Mouse (Mus musculus): ENCODE measurements around the gene Ece2. TPM values are rescaled to one million over a fixed set of nuclear protein-coding genes. Genes with fewer than 3 reads are reported as not detected.
A peak's percentile ranks its signal among the peaks of the same experiment; 100 is the strongest.

Gene Ece2
- polyA plus RNA-seq, 1 experiment from 2014 or later, result 2.9 TPM

DNA sequence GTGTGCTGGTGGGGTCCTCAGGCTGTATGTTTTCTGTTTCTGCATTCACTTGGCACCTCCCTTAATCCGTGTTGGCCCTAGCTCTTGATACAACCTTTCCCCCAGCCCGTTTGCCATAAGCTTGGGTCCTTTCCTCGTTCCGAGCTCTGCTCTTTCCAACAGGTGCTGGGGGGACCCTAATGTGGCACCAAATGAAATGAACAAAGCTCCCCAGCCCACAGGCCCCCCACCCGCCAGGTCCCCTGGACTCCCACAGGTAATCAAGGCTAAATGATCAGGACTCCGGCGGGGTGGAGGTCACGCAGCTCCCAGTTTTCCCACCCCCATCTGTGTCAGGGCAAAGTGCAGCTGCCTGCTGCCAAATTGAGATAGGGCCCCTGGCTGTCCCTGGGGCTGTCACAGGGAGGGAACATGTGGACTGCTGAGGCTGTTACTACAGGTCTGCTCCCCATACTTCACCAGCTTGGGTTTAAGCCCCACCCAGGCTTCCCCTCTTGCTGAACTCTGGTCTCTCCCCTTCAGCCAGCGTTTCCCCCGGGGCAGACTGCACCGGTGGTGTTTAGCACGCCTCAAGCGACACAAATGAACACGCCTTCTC, 44.2 kb downstream of the Ece2 start:
- Histone ChIP-seq H3K9ac (peak overlapping the region; percentile 94), H3K4me2 (peak overlapping the region; percentile 99), H3K27me3 (ENCODE audit: insufficient read depth, low read length) (no peaks in the 10 kb centered on the region), H3K36me3 (ENCODE audit: insufficient read depth) (peaks cover 43% of the 10 kb centered on the region), H3K9me3 (ENCODE audit: low read depth, low read length) (no peaks in the 10 kb centered on the region), H3K27ac (ENCODE audit: low read depth) (peak overlapping the region; percentile 94), H3K4me3 (ENCODE audit: low read depth, low read length) (peak overlapping the region; percentile 93), H3K4me1 (ENCODE audit: insufficient read depth) (peaks cover 3% of the 10 kb centered on the region; the same call in 1 of the 2 replicates)
- no peak for ATAC-seq (ENCODE audit: insufficient read depth)
- peak; percentile 14 for DNase-seq
- no peak for TF ChIP-seq CTCF (IDR thresholded peaks at IDR 0.05; ENCODE audit: low read depth)
- 5% methylated on average over 14 of the region's 14 CpGs for WGBS

DNA sequence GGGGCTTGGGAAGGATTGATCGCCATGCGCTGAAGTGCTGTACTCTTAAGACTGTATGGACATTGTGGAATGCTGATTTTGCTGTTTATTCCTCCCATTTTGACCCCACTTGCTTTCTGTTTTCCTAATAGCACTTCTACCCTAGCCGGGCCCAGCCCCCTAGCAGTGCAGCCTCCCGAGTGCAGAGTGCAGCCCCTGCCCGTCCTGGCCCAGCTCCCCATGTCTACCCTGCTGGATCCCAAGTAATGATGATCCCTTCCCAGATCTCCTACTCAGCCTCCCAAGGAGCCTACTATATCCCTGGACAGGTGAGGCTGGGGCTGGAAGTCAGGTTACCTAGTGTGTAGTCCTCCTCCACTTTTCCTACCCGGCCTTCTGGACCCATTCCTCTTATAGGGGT, 45.6 kb downstream of the Ece2 start:
- ATAC-seq (ENCODE audit: insufficient read depth) (no peak), DNase-seq (no peak)
- no peak for TF ChIP-seq CTCF (IDR thresholded peaks at IDR 0.05; ENCODE audit: low read depth)
- Histone ChIP-seq H3K4me2 (peak overlapping the region; percentile 99), H3K27me3 (ENCODE audit: insufficient read depth, low read length) (no peaks in the 10 kb centered on the region), H3K4me1 (ENCODE audit: insufficient read depth) (peaks cover 3% of the 10 kb centered on the region; the same call in 1 of the 2 replicates), H3K4me3 (ENCODE audit: low read depth, low read length) (no peak overlapping the region), H3K9me3 (ENCODE audit: low read depth, low read length) (no peaks in the 10 kb centered on the region), H3K9ac (no peak overlapping the region), H3K36me3 (ENCODE audit: insufficient read depth) (peaks cover 57% of the 10 kb centered on the region), H3K27ac (ENCODE audit: low read depth) (no peak overlapping the region)
- 90% methylated on average over 6 of the region's 6 CpGs for WGBS

DNA sequence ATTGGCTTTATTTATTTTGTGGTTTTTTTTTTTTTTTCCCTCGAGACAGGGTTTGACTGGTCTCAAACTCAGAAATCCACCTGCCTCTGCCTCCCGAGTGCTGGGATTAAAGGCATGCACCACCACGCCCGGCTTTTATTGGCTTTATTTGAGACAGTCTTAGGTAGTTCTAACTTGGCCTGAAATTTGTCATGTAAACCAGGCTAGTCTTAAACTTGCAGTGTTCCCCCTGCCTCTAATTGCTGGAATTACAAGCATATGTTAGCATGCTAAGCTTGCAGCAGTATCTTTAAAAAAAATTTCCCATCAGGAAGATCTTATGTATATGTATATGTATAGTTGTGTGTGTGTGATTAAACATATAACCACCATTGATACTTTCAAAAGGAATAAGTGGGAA, 47.1 kb downstream of the Ece2 start:
- H3K27me3 ChIP-seq (ENCODE audit: insufficient read depth, low read length), result no peaks in the 10 kb centered on the region
- TF ChIP-seq CTCF (IDR thresholded peaks at IDR 0.05; ENCODE audit: low read depth), result no peak; the same call in 1 of the 2 replicates
- H3K9me3 ChIP-seq (ENCODE audit: low read depth, low read length), result no peaks in the 10 kb centered on the region
- DNase-seq (peak; percentile 45), ATAC-seq (ENCODE audit: insufficient read depth) (no peak)
- H3K36me3 ChIP-seq (ENCODE audit: insufficient read depth), result peaks cover 72% of the 10 kb centered on the region
- no peak overlapping the region for H3K27ac ChIP-seq (ENCODE audit: low read depth)
- H3K4me2 ChIP-seq, result no peak overlapping the region
- no peak overlapping the region for H3K9ac ChIP-seq
- WGBS, result 73% methylated on average over 4 of the region's 4 CpGs
- H3K4me3 ChIP-seq (ENCODE audit: low read depth, low read length), result no peak overlapping the region
- peaks cover 3% of the 10 kb centered on the region; the same call in 1 of the 2 replicates for H3K4me1 ChIP-seq (ENCODE audit: insufficient read depth)

DNA sequence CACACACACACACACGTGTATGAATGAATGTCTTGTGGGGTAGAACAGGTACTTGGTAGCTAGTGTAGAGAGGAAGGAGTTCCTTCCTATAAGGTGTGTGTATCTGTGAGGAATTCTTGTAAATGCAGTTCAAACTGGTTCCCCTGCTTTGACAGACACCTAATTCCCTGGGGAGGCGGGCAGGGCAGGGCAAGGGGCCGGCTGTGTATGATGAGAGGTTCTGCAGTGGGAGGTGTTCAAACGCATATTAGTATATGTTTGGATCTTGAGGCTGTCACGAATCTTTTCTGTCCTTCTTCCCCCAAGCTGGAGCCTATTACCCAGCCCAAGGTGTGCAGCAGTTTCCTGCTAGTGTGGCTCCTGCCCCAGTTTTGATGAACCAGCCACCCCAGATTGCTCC, 47.8 kb downstream of the Ece2 start:
- 76% methylated on average over 5 of the region's 5 CpGs for WGBS
- no peak for TF ChIP-seq CTCF (IDR thresholded peaks at IDR 0.05; ENCODE audit: low read depth)

DNA sequence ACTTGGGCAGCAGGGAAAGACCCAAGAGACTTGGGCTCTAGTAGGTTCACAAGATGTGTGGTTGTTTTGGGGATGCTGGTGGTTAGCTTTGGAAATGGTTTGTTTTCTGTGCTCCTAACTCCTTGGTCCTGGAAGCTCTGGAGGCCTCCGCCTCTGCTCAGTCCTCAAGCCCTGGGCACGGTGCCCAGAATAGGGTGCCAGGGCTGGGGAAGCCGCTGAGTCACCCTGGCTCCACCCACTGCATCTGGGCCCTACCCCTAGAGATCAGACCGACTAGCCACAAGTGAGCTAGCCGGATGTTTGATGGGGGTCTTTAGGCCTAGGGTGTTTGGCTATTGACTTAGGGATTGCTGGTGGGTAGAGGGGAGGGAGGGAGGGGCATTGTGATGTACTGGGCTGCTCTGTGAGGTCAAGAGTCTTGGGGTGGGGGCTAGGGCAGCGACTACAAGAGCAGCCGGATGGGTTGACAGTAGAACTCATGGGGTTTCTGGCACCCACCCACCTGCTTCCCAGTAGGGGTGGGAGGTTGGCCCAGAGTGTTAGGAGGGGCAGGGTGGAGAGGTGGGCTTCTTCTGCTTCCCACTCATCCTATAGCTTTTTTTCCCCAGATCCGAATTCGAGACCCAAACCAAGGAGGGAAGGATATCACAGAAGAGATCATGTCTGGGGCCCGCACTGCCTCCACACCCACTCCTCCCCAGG, 48.5 kb downstream of the Ece2 start:
- peak; percentile 70 for DNase-seq

More for the DNA sequence above, 47.8 kb downstream of the Ece2 start:
- Histone ChIP-seq H3K4me1 (ENCODE audit: insufficient read depth) (no peaks in the 10 kb centered on the region), H3K9ac (peak overlapping the region; percentile 29; the same call in 1 of the 2 replicates), H3K4me3 (ENCODE audit: low read depth, low read length) (no peak overlapping the region), H3K27me3 (ENCODE audit: insufficient read depth, low read length) (no peaks in the 10 kb centered on the region), H3K36me3 (ENCODE audit: insufficient read depth) (peaks cover 79% of the 10 kb centered on the region), H3K27ac (ENCODE audit: low read depth) (no peak overlapping the region), H3K9me3 (ENCODE audit: low read depth, low read length) (no peaks in the 10 kb centered on the region), H3K4me2 (no peak overlapping the region)
- DNase-seq (no peak), ATAC-seq (ENCODE audit: insufficient read depth) (no peak)

DNA sequence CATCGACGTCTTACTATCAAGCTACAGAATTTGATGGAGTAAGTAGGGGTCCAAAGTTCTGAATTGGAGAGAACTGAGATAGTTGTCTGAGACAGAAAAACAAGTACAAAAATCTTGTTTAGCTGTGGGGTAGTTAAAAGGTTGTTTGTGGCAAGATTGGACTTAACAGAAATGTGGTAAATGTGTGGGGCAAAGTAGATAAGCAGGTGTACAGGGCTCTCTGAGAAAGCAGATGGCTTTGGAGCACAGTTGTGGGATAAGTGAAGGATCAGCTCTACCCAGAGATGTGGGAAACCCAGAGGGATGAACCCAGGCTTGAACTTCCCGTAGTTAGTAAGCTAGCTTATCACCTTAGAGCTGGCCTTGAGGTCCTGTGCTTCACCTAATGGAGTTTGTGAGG, 61.1 kb downstream of the Ece2 start:
- H3K27me3 ChIP-seq (ENCODE audit: insufficient read depth, low read length), result no peaks in the 10 kb centered on the region
- ATAC-seq (ENCODE audit: insufficient read depth) (no peak), DNase-seq (no peak)
- H3K4me1 ChIP-seq (ENCODE audit: insufficient read depth), result 0 out of 2 replicates have a peak, but pooled peaks cover 2% of the 10 kb centered on the region
- H3K4me3 ChIP-seq (ENCODE audit: low read depth, low read length), result no peak overlapping the region
- no peak overlapping the region for H3K27ac ChIP-seq (ENCODE audit: low read depth)
- H3K36me3 ChIP-seq (ENCODE audit: insufficient read depth), result peaks cover 71% of the 10 kb centered on the region
- no peak overlapping the region for H3K9ac ChIP-seq
- 83% methylated on average over 3 of the region's 3 CpGs for WGBS
- H3K4me2 ChIP-seq, result no peak overlapping the region
- H3K9me3 ChIP-seq (ENCODE audit: low read depth, low read length), result no peaks in the 10 kb centered on the region
- TF ChIP-seq CTCF (IDR thresholded peaks at IDR 0.05; ENCODE audit: low read depth), result no peak

More for the DNA sequence above, 48.5 kb downstream of the Ece2 start:
- no peak for TF ChIP-seq CTCF (IDR thresholded peaks at IDR 0.05; ENCODE audit: low read depth)
- 0 out of 2 replicates have a peak overlapping the region, but pooled peaks have one; percentile 29 for H3K9ac ChIP-seq
- H3K36me3 ChIP-seq (ENCODE audit: insufficient read depth), result peaks cover 86% of the 10 kb centered on the region
- no peaks in the 10 kb centered on the region for H3K9me3 ChIP-seq (ENCODE audit: low read depth, low read length)
- ATAC-seq (ENCODE audit: insufficient read depth), result no peak
- H3K27me3 ChIP-seq (ENCODE audit: insufficient read depth, low read length), result no peaks in the 10 kb centered on the region
- H3K4me1 ChIP-seq (ENCODE audit: insufficient read depth), result no peaks in the 10 kb centered on the region
- 72% methylated on average over 10 of the region's 10 CpGs for WGBS
- no peak overlapping the region for H3K4me2 ChIP-seq
- H3K27ac ChIP-seq (ENCODE audit: low read depth), result no peak overlapping the region
- no peak overlapping the region for H3K4me3 ChIP-seq (ENCODE audit: low read depth, low read length)

DNA sequence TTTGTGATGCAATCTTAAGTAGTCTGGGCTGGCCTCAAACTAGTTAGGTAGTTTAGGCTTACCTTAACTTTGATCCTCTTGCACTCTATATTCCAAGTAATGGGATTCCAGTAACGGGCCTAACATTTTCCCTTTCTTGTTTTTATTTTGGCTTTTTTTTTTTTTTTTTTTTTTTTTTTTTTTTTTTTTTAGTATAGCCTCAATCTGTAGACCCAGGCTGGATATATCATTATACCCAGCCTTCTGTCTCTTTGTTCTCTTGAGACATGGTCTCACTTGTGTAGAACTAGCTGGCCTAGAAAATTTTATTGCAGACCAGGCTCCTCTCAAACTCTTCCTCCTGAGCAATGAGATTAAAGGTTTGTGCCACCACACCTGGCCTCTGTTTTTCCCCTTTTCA, 62.0 kb downstream of the Ece2 start:
- Histone ChIP-seq H3K27me3 (ENCODE audit: insufficient read depth, low read length) (no peaks in the 10 kb centered on the region), H3K4me2 (no peak overlapping the region), H3K4me3 (ENCODE audit: low read depth, low read length) (no peak overlapping the region), H3K36me3 (ENCODE audit: insufficient read depth) (peaks cover 62% of the 10 kb centered on the region), H3K9ac (no peak overlapping the region), H3K4me1 (ENCODE audit: insufficient read depth) (0 out of 2 replicates have a peak, but pooled peaks cover 2% of the 10 kb centered on the region), H3K9me3 (ENCODE audit: low read depth, low read length) (no peaks in the 10 kb centered on the region), H3K27ac (ENCODE audit: low read depth) (no peak overlapping the region)
- 48% methylated on average over 1 of the region's 1 CpGs for WGBS
- DNase-seq (no peak), ATAC-seq (ENCODE audit: insufficient read depth) (no peak)
- no peak for TF ChIP-seq CTCF (IDR thresholded peaks at IDR 0.05; ENCODE audit: low read depth)
